Mouse (Mus musculus): ENCODE results near the gene Olfr641. TPM values are rescaled to one million over a fixed set of nuclear protein-coding genes. Genes with fewer than 3 reads are reported as not detected.

The Olfr641 gene
- not detected in 2 replicates for polyA plus RNA-seq (2015; fragmentation: Nextera tagmentation; extraction: Ambion mirVana)

- Histone ChIP-seq H3K36me3 (no peaks in the 10 kb centered on the region), H3K27ac (no peak within 1 kb of the TSS), H3K9me3 (no peaks in the 10 kb centered on the region), H3K27me3 (no peaks in the 10 kb centered on the region), H3K4me3 (no peak within 1 kb of the TSS), H3K4me1 (no peaks in the 10 kb centered on the region), H3K9ac (no peak within 1 kb of the TSS), H3K4me2 (no peak within 1 kb of the TSS)
- ATAC-seq (ENCODE audit: borderline replicate concordance, extremely low read depth, low FRiP score, low TSS enrichment), result no peak
- WGBS, result 65% methylated on average over 1 of the region's 1 CpGs
Observed at GRCm38 (mm10) chr7:104035145-104035544, at the start of gene Olfr641. Gene Olfr641, plus strand, starts transcription at chr7:104035445.

GRCm38 (mm10) chr7:103998446-103998845 is 36.8 kb upstream of the Olfr641 start, which contains the start of gene Olfr638:
Gene Olfr638, plus strand, starts transcription at chr7:103998746.
- no peak for ATAC-seq (ENCODE audit: borderline replicate concordance, extremely low read depth, low FRiP score, low TSS enrichment)
- Histone ChIP-seq H3K9ac (no peak within 1 kb of the TSS), H3K4me2 (no peak within 1 kb of the TSS), H3K27me3 (no peaks in the 10 kb centered on the region), H3K36me3 (no peaks in the 10 kb centered on the region), H3K27ac (no peak within 1 kb of the TSS), H3K4me1 (no peaks in the 10 kb centered on the region), H3K4me3 (no peak within 1 kb of the TSS), H3K9me3 (no peaks in the 10 kb centered on the region)

GRCm38 (mm10) chr7:103999124-103999523 is 36.1 kb upstream of the Olfr641 start:
- Histone ChIP-seq H3K27me3 (no peaks in the 10 kb centered on the region), H3K9ac (no peak overlapping the region), H3K9me3 (no peaks in the 10 kb centered on the region), H3K4me2 (no peak overlapping the region), H3K27ac (no peak overlapping the region), H3K4me3 (no peak overlapping the region), H3K4me1 (no peaks in the 10 kb centered on the region), H3K36me3 (no peaks in the 10 kb centered on the region)
- no peak for ATAC-seq (ENCODE audit: borderline replicate concordance, extremely low read depth, low FRiP score, low TSS enrichment)

- no peak within 1 kb of the TSS for H3K27ac ChIP-seq
- H3K27me3 ChIP-seq, result no peaks in the 10 kb centered on the region
- no peaks in the 10 kb centered on the region for H3K9me3 ChIP-seq
- H3K36me3 ChIP-seq, result no peaks in the 10 kb centered on the region
- H3K4me2 ChIP-seq, result no peak within 1 kb of the TSS
- H3K4me3 ChIP-seq, result no peak within 1 kb of the TSS
- no peak for ATAC-seq (ENCODE audit: borderline replicate concordance, extremely low read depth, low FRiP score, low TSS enrichment)
- no peaks in the 10 kb centered on the region for H3K4me1 ChIP-seq
- H3K9ac ChIP-seq, result no peak within 1 kb of the TSS
Observed at GRCm38 (mm10) chr7:104017203-104017602, 18.0 kb upstream of the Olfr641 start, which contains the start of gene Olfr639. Gene Olfr639, minus strand, starts transcription at chr7:104017303.

- WGBS, result 81% methylated on average over 1 of the region's 1 CpGs
Observed at GRCm38 (mm10) chr7:104018953-104019352, 16.3 kb upstream of the Olfr641 start.

GRCm38 (mm10) chr7:104021651-104022050 is 13.6 kb upstream of the Olfr641 start:
- no peak overlapping the region for H3K4me3 ChIP-seq
- H3K4me1 ChIP-seq, result no peaks in the 10 kb centered on the region
- H3K9me3 ChIP-seq, result no peaks in the 10 kb centered on the region
- WGBS, result 84% methylated on average over 6 of the region's 6 CpGs
- no peaks in the 10 kb centered on the region for H3K36me3 ChIP-seq
- H3K27me3 ChIP-seq, result no peaks in the 10 kb centered on the region
- ATAC-seq (ENCODE audit: borderline replicate concordance, extremely low read depth, low FRiP score, low TSS enrichment), result no peak
- H3K4me2 ChIP-seq, result no peak overlapping the region
- H3K9ac ChIP-seq, result no peak overlapping the region
- no peak overlapping the region for H3K27ac ChIP-seq

More at GRCm38 (mm10) chr7:104018953-104019352, 16.3 kb upstream of the Olfr641 start:
- Histone ChIP-seq H3K27me3 (no peaks in the 10 kb centered on the region), H3K4me2 (no peak overlapping the region), H3K4me1 (no peaks in the 10 kb centered on the region), H3K9me3 (no peaks in the 10 kb centered on the region), H3K9ac (no peak overlapping the region), H3K27ac (no peak overlapping the region), H3K4me3 (no peak overlapping the region), H3K36me3 (no peaks in the 10 kb centered on the region)
- ATAC-seq (ENCODE audit: borderline replicate concordance, extremely low read depth, low FRiP score, low TSS enrichment), result no peak

GRCm38 (mm10) chr7:104025473-104025872 is 9.8 kb upstream of the Olfr641 start, which contains the start of gene Olfr640:
Gene Olfr640, minus strand, starts transcription at chr7:104025573.
- 74% methylated on average over 6 of the region's 6 CpGs for WGBS

GRCm38 (mm10) chr7:104026978-104027377 is 8.3 kb upstream of the Olfr641 start:
- Histone ChIP-seq H3K27ac (no peak overlapping the region), H3K4me1 (no peaks in the 10 kb centered on the region), H3K4me2 (no peak overlapping the region), H3K9ac (no peak overlapping the region), H3K9me3 (no peaks in the 10 kb centered on the region), H3K4me3 (no peak overlapping the region), H3K36me3 (no peaks in the 10 kb centered on the region), H3K27me3 (no peaks in the 10 kb centered on the region)
- ATAC-seq (ENCODE audit: borderline replicate concordance, extremely low read depth, low FRiP score, low TSS enrichment), result no peak
- WGBS, result 76% methylated on average over 3 of the region's 3 CpGs

More at GRCm38 (mm10) chr7:104025473-104025872, 9.8 kb upstream of the Olfr641 start, which contains the start of gene Olfr640:
- Histone ChIP-seq H3K36me3 (no peaks in the 10 kb centered on the region), H3K4me2 (no peak within 1 kb of the TSS), H3K9ac (no peak within 1 kb of the TSS), H3K27me3 (no peaks in the 10 kb centered on the region), H3K4me1 (no peaks in the 10 kb centered on the region), H3K27ac (no peak within 1 kb of the TSS), H3K9me3 (no peaks in the 10 kb centered on the region), H3K4me3 (no peak within 1 kb of the TSS)
- no peak for ATAC-seq (ENCODE audit: borderline replicate concordance, extremely low read depth, low FRiP score, low TSS enrichment)

- Histone ChIP-seq H3K27ac (no peak overlapping the region), H3K4me3 (no peak overlapping the region), H3K27me3 (no peaks in the 10 kb centered on the region), H3K9me3 (no peaks in the 10 kb centered on the region), H3K9ac (no peak overlapping the region), H3K4me1 (no peaks in the 10 kb centered on the region), H3K36me3 (no peaks in the 10 kb centered on the region), H3K4me2 (no peak overlapping the region)
- 89% methylated on average over 4 of the region's 4 CpGs for WGBS
- ATAC-seq (ENCODE audit: borderline replicate concordance, extremely low read depth, low FRiP score, low TSS enrichment), result no peak
Observed at GRCm38 (mm10) chr7:104050745-104051144, 15.5 kb downstream of the Olfr641 start.

GRCm38 (mm10) chr7:104052566-104052965 is 17.3 kb downstream of the Olfr641 start, which contains the start of gene Olfr642:
Gene Olfr642, minus strand, starts transcription at chr7:104052666.
- Histone ChIP-seq H3K4me1 (no peaks in the 10 kb centered on the region), H3K9me3 (no peaks in the 10 kb centered on the region), H3K27me3 (no peaks in the 10 kb centered on the region), H3K4me3 (no peak within 1 kb of the TSS), H3K36me3 (no peaks in the 10 kb centered on the region), H3K27ac (no peak within 1 kb of the TSS), H3K4me2 (no peak within 1 kb of the TSS), H3K9ac (no peak within 1 kb of the TSS)
- no peak for ATAC-seq (ENCODE audit: borderline replicate concordance, extremely low read depth, low FRiP score, low TSS enrichment)
- WGBS, result 66% methylated on average over 1 of the region's 1 CpGs

GRCm38 (mm10) chr7:104059215-104059614 is 24.0 kb downstream of the Olfr641 start:
- no peak for ATAC-seq (ENCODE audit: borderline replicate concordance, extremely low read depth, low FRiP score, low TSS enrichment)
- no peaks in the 10 kb centered on the region for H3K27me3 ChIP-seq
- 77% methylated on average over 1 of the region's 1 CpGs for WGBS
- no peak overlapping the region for H3K4me2 ChIP-seq
- H3K9ac ChIP-seq, result no peak overlapping the region
- H3K9me3 ChIP-seq, result no peaks in the 10 kb centered on the region
- no peaks in the 10 kb centered on the region for H3K4me1 ChIP-seq
- no peak overlapping the region for H3K4me3 ChIP-seq
- H3K36me3 ChIP-seq, result no peaks in the 10 kb centered on the region
- no peak overlapping the region for H3K27ac ChIP-seq

GRCm38 (mm10) chr7:104061345-104061744 is 26.1 kb downstream of the Olfr641 start, which contains the start of gene 4930516K23Rik:
Gene 4930516K23Rik, minus strand, starts transcription at chr7:104061445.
- no peak within 1 kb of the TSS for H3K4me2 ChIP-seq
- H3K4me3 ChIP-seq, result no peak within 1 kb of the TSS
- H3K9me3 ChIP-seq, result no peaks in the 10 kb centered on the region
- H3K27ac ChIP-seq, result no peak within 1 kb of the TSS
- H3K27me3 ChIP-seq, result no peaks in the 10 kb centered on the region
- 38% methylated on average over 2 of the region's 2 CpGs for WGBS
- H3K4me1 ChIP-seq, result no peaks in the 10 kb centered on the region
- no peaks in the 10 kb centered on the region for H3K36me3 ChIP-seq
- no peak for ATAC-seq (ENCODE audit: borderline replicate concordance, extremely low read depth, low FRiP score, low TSS enrichment)
- H3K9ac ChIP-seq, result no peak within 1 kb of the TSS

- H3K9me3 ChIP-seq, result no peaks in the 10 kb centered on the region
- no peak within 1 kb of the TSS for H3K27ac ChIP-seq
- no peaks in the 10 kb centered on the region for H3K4me1 ChIP-seq
- H3K4me2 ChIP-seq, result no peak within 1 kb of the TSS
- no peaks in the 10 kb centered on the region for H3K27me3 ChIP-seq
- WGBS, result 60% methylated on average over 2 of the region's 2 CpGs
- no peak within 1 kb of the TSS for H3K4me3 ChIP-seq
- no peaks in the 10 kb centered on the region for H3K36me3 ChIP-seq
- ATAC-seq (ENCODE audit: borderline replicate concordance, extremely low read depth, low FRiP score, low TSS enrichment), result no peak
- no peak within 1 kb of the TSS for H3K9ac ChIP-seq
Observed at GRCm38 (mm10) chr7:104071769-104072168, 36.5 kb downstream of the Olfr641 start, which contains the start of gene Olfr644. Gene Olfr644, minus strand, starts transcription at chr7:104071869.
